Mouse (Mus musculus) forebrain, embryonic 11.5 days (tissue): Measurements from ENCODE around the gene Prokr1. TPM values are rescaled to one million over a fixed set of nuclear protein-coding genes. Genes with fewer than 3 reads are reported as not detected.

Experiments
- ATAC-seq: fragments of 200-750 bp; cut with Nextera tagmentation; replicated peaks from 2 replicates; pipeline ENCODE4 v1.8.0; 2017; ENCODE audit warnings: moderate TSS enrichment; ENCODE audit not compliant: low FRiP score
- DNase-seq: peaks from one replicate; pipeline ENCODE4 v3.0.0-alpha.2; 2017; ENCODE audit warnings: low spot score
- H3K27ac ChIP-seq: fragments of 300-500 bp; sonication (generic); 2 replicates; pipeline ENCODE4 v1.5.1; 2014; ENCODE audit warnings: low read depth, low read length
- H3K27me3 ChIP-seq: fragments of 300-500 bp; sonication (generic); 2 replicates; pipeline ENCODE4 v1.6.1; 2014; ENCODE audit warnings: mild to moderate bottlenecking, low read length, mixed read lengths; ENCODE audit not compliant: control insufficient read depth, insufficient read depth
- H3K36me3 ChIP-seq: fragments of 300-500 bp; sonication (generic); 2 replicates; pipeline ENCODE4 v1.6.1; 2014; ENCODE audit warnings: mild to moderate bottlenecking, low read length, moderate library complexity, mixed read lengths; ENCODE audit not compliant: control insufficient read depth, insufficient read depth
- H3K4me1 ChIP-seq: fragments of 300-500 bp; sonication (generic); replicated peaks from 2 replicates; pipeline ENCODE4 v1.6.1; 2014; ENCODE audit warnings: low read length, mixed read lengths; ENCODE audit not compliant: control insufficient read depth, insufficient read depth
- H3K4me2 ChIP-seq: fragments of 300-500 bp; sonication (generic); 2 replicates; pipeline ENCODE4 v1.6.1; 2014; ENCODE audit warnings: low read depth, mild to moderate bottlenecking, low read length, moderate library complexity, mixed read lengths; ENCODE audit not compliant: severe bottlenecking
- H3K4me3 ChIP-seq: fragments of 300-500 bp; sonication (generic); 2 replicates; pipeline ENCODE4 v1.5.1; 2014; ENCODE audit warnings: low read depth, low read length
- H3K9ac ChIP-seq: fragments of 300-500 bp; sonication (generic); 2 replicates; pipeline ENCODE4 v1.6.1; 2014; ENCODE audit warnings: low read length
- H3K9me3 ChIP-seq: fragments of 300-500 bp; sonication (generic); 2 replicates; pipeline ENCODE4 v1.6.1; 2016; ENCODE audit warnings: low read length, mixed read lengths; ENCODE audit not compliant: control insufficient read depth
- WGBS: fragments of 180-500 bp; shearing (Covaris S2); extraction: QIAGEN DNeasy Blood & Tissue Kit; methylation state at CpG from one replicate; pipeline ENCODE4 v1.1.7; 2014; 5-methylcytosine and 5-hydroxymethylcytosine counted together
- polyA plus RNA-seq: library from polyadenylated mRNA; unstranded; fragments of >200 nt; fragmentation: Nextera tagmentation; extraction: Ambion mirVana; gene quantifications from 2 replicates; pipeline ENCODE4 v1.2.1, GENCODE M21; 2014

Gene Prokr1
- polyA plus RNA-seq, 1 experiment from 2014 or later: 7.1 TPM

DNA sequence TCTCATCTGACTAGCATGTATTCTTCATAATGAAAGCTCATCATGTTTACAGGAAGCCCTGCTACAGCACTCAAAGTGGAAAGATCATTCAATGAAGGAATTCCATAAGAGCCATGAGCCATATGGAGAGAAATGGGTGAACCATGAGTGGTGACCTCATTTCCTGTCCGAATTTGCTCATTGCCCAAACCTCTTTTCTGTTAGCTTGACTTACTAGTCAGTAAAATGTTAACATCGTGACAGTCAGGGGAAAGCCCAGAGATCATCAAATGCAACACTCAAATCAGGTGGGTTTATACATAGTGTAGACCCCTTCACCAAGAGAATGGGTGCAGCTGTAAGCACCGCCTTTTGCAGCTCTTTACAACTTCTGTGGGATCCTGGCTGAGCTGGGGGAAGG is 36.8 kb downstream of the Prokr1 start:
- H3K27ac ChIP-seq: no peak overlapping the region
- no peak overlapping the region for H3K4me2 ChIP-seq
- ATAC-seq (no peak), DNase-seq (no peak)
- H3K4me1 ChIP-seq: no peaks in the 10 kb centered on the region
- no peaks in the 10 kb centered on the region for H3K9me3 ChIP-seq
- H3K27me3 ChIP-seq: no peaks in the 10 kb centered on the region
- 81% methylated on average over 3 of the region's 3 CpGs for WGBS
- H3K9ac ChIP-seq: no peak overlapping the region
- H3K4me3 ChIP-seq: no peak overlapping the region
- H3K36me3 ChIP-seq: no peaks in the 10 kb centered on the region

DNA sequence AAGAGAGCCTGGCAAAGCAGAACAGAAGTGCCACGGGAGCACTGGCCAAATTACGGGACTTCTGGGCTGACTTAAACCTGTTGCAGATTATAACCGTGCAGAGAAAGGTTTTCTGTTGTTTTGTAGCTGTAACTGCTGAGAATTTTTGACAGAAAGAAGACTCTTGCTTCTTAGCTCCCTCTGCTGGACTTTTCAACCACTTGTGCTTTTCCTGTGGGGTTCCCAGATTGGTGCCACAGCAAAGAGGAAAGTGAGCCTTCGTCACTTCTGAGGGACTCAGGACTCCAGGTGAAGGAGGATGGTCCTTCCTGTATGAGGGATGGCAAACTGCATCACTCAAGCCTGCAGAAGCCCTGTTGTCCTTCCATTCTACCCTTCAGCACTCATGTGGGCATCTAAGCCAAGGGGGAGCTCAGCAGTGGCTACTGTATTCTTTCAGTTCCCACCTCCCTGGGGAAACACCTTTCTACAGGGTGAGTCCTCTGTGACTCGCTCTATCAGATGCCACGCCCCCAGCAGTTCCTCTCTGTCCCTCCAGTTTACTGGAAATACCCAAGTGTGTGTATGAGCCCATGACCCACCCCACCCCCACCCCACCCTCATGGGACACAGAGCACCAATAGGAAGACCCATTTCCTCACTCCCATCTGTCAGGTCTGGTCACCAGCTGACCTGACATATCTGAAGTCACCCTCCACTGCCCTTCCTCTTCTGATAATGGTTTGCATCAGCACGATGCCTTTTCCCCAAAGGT is 38.3 kb downstream of the Prokr1 start:
- WGBS: 69% methylated on average over 7 of the region's 7 CpGs
- Histone ChIP-seq H3K4me2 (no peak overlapping the region), H3K27ac (no peak overlapping the region), H3K36me3 (no peaks in the 10 kb centered on the region), H3K4me1 (no peaks in the 10 kb centered on the region), H3K9ac (no peak overlapping the region), H3K4me3 (no peak overlapping the region), H3K27me3 (no peaks in the 10 kb centered on the region), H3K9me3 (no peaks in the 10 kb centered on the region)
- ATAC-seq (no peak), DNase-seq (no peak)

DNA sequence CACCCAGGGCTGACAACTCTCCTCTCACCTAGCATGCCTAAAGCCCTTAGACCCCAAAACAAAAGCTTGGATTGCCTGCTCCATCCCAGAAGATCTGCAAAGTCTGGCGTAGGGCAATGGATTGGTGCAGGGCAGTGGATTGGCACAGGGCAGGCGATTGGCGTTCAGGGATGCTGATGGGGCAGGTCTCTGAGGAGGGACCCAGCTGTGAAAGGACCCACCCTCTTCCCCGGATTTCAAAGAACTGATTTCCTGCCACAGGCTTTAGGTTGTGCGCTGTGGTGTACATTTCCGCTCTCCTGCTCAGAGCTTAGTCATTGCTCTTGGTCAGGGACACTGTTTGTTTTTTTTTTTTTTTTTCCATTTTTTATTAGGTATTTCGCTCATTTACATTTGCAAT is 42.7 kb downstream of the Prokr1 start:
- Histone ChIP-seq H3K27ac (no peak overlapping the region), H3K4me1 (no peaks in the 10 kb centered on the region)
- 88% methylated on average over 6 of the region's 7 CpGs for WGBS

DNA sequence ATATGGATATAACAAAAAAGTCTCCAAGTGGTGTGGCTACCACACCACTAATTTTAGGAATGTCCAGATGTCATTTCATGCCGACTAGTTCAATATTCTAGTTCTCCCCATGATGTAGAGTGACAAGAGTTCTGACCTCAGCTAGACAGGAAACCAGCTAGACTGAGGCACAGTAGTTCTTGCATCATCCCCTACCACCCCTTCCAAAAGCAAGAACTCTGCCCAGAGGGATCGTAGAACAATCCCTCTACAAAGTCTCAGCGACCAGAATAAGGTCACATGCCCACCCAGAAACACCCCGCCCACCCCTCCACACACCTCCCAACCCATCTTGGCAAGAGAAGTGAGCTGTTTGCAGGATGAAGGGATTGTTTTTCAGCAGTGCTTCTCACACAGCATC is 43.1 kb downstream of the Prokr1 start:
- no peak overlapping the region for H3K27ac ChIP-seq
- WGBS: 87% methylated on average over 4 of the region's 4 CpGs
- no peak overlapping the region for H3K4me2 ChIP-seq
- no peaks in the 10 kb centered on the region for H3K36me3 ChIP-seq
- H3K9ac ChIP-seq: no peak overlapping the region
- peaks cover 5% of the 10 kb centered on the region; the same call in 1 of the 2 replicates for H3K9me3 ChIP-seq
- H3K4me1 ChIP-seq: no peaks in the 10 kb centered on the region
- H3K4me3 ChIP-seq: no peak overlapping the region
- ATAC-seq: no peak
- H3K27me3 ChIP-seq: no peaks in the 10 kb centered on the region
- no peak for DNase-seq

More for the DNA sequence above, 42.7 kb downstream of the Prokr1 start:
- no peak overlapping the region for H3K4me3 ChIP-seq
- no peak overlapping the region for H3K4me2 ChIP-seq
- H3K9ac ChIP-seq: no peak overlapping the region
- DNase-seq: no peak
- no peaks in the 10 kb centered on the region for H3K36me3 ChIP-seq
- H3K27me3 ChIP-seq: no peaks in the 10 kb centered on the region
- peaks cover 5% of the 10 kb centered on the region; the same call in 1 of the 2 replicates for H3K9me3 ChIP-seq
- ATAC-seq: no peak

DNA sequence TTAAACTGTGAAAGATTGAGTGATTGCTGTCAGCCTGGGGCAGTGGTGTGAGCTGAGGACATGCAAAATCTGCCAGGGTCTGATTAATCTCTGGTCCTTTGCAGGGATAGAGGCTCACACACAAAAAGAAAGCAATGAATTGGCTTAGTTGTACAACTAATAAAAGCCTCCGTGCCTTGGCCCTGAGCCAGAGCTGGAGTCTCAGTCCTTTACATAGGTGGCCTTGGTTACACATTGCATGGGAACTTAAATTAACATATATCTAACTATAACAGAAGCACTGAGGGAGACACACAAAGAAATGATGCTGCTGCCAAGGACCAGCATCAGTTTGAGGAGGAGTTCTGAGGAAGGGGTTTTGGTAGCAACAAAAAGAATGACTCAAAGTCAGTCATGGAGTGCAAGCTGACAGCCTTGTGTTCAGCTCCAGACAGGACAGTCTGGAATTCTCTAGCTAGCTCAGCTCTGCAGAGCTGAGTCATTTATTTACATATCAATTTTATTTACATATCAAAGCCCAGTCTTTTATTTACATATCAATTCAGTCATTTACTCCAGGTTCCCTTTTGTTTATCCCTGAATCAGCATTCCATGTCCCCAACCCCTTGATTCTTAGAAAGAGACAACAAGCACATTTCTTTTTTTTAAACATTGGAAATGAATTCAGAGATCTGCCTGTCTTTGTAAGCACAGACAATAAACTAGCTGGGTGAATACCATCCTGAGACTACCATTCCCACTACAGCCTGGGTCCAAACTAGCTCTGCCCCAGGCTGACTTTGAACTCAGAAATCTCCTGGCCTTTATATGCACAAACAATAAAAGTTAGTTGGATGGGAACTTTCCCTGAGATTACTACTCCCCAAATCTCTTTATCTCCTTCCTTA is 45.0 kb downstream of the Prokr1 start:
- Histone ChIP-seq H3K4me3 (no peak overlapping the region), H3K4me2 (no peak overlapping the region), H3K9me3 (peaks cover 5% of the 10 kb centered on the region; the same call in 1 of the 2 replicates), H3K4me1 (no peaks in the 10 kb centered on the region), H3K27ac (peak overlapping the region; percentile 68), H3K27me3 (no peaks in the 10 kb centered on the region), H3K36me3 (no peaks in the 10 kb centered on the region), H3K9ac (no peak overlapping the region)
- peak; percentile 91 for ATAC-seq
- 15% methylated on average over 1 of the region's 1 CpGs for WGBS
- DNase-seq: peak; percentile 84

DNA sequence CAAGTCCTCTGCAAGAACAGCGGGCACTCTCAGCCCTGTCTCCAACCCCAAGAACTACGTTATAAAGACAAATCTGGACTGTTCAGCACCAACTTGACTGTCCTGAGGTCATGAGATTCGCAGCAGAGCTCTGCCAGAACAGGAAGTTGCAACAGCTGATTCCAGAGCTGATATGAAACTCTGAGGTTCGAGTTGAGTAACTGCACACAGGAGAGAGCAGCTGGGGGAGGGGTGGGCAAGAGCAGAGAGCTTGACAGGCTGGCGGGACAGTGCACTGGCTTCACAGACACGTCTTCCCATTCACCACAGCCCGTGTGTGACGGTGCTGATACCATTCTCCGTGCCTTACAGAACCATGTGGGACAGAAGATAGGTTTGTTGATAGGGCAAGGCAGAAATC is 48.5 kb downstream of the Prokr1 start:
- no peak overlapping the region for H3K4me2 ChIP-seq
- peaks cover 5% of the 10 kb centered on the region; the same call in 1 of the 2 replicates for H3K9me3 ChIP-seq
- H3K27me3 ChIP-seq: no peaks in the 10 kb centered on the region
- no peak overlapping the region for H3K4me3 ChIP-seq
- no peak for ATAC-seq
- WGBS: 79% methylated on average over 9 of the region's 9 CpGs
- no peak for DNase-seq
- H3K27ac ChIP-seq: no peak overlapping the region
- no peak overlapping the region for H3K9ac ChIP-seq
- H3K4me1 ChIP-seq: no peaks in the 10 kb centered on the region
- H3K36me3 ChIP-seq: no peaks in the 10 kb centered on the region

DNA sequence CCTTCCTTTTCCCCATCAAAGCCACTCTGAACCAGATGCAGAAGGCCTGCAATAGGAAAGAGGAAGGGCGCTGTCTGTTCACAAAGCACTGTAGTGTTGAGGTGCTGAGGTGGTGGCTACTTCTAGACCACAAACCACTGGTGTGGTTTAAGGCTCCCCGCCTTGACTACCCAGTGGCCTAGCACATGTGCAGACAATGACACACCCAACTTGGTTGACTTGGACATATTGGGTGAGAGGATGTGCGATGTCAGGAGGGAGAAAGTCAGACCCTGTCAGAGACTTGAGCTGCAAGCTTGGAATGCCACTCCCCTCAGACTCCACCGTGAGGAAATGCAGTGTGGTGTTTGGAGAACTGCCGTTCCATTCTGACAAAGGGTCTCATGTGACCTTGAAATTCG is 49.4 kb downstream of the Prokr1 start:
- Histone ChIP-seq H3K4me3 (no peak overlapping the region), H3K9ac (no peak overlapping the region), H3K27ac (no peak overlapping the region), H3K36me3 (no peaks in the 10 kb centered on the region), H3K4me2 (no peak overlapping the region), H3K9me3 (no peaks in the 10 kb centered on the region; the same call in 1 of the 2 replicates), H3K27me3 (no peaks in the 10 kb centered on the region), H3K4me1 (no peaks in the 10 kb centered on the region)
- no peak for ATAC-seq
- no peak for DNase-seq
- WGBS: 85% methylated on average over 6 of the region's 6 CpGs

DNA sequence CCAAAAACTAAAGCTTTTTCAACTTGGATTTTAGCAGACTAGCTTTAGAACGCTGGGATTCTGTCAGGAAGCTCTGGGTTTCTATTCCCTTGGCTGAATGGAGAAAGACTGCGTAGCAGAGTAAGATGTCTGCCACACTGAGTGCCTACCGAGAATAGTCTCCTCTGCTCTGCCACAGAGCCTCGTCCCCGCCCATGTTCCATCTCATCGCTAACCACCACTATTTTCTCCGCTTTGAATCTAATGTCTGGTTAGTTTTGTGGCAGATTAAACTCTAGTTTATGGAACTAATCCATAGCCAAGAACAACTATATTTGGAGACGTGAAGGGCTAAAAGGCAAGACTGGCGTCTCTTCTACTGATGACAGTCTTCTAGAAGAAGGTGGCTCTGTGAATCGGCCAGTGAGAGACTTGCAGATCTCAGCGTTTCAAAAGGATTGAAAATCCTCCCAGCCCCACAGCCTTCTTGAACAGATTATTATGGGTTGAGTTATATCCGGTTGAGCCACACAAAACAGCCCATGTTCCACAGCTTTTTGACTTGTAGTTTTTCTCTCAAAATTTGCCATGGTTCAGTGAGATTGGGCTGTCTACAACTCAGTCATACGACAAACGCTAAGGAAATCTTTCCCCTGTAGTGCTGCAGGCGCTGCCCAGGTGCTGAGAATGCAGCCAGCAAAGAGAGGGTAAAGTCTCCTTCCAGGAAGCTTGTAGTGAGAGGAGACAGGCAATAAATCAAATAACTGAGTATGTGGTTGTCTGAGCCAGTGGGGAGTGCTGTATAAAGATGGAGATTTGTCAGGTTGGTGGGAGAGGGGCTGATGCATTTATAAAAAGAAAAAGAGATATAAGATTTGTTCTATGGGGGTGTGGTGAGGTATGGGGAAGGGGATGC is 51.9 kb downstream of the Prokr1 start:
- ATAC-seq (no peak), DNase-seq (no peak)
- Histone ChIP-seq H3K27me3 (no peaks in the 10 kb centered on the region), H3K4me3 (no peak overlapping the region), H3K9me3 (no peaks in the 10 kb centered on the region), H3K36me3 (no peaks in the 10 kb centered on the region), H3K4me1 (no peaks in the 10 kb centered on the region), H3K4me2 (no peak overlapping the region), H3K9ac (no peak overlapping the region), H3K27ac (no peak overlapping the region)
- 91% methylated on average over 15 of the region's 15 CpGs for WGBS
